Mouse (Mus musculus): ENCODE results near the gene Stard13. TPM values are rescaled to one million over a fixed set of nuclear protein-coding genes. Genes with fewer than 3 reads are reported as not detected.

Stard13 gene
- polyA plus RNA-seq, 1 experiment = 5.0 TPM

- WGBS = 56% methylated on average over 3 of the region's 3 CpGs
- no peak for DNase-seq (ENCODE audit: low read depth, low spot score)
Measured at GRCm38 (mm10) chr5:151076917-151077316, 156.7 kb downstream of the Stard13 start.

DNA sequence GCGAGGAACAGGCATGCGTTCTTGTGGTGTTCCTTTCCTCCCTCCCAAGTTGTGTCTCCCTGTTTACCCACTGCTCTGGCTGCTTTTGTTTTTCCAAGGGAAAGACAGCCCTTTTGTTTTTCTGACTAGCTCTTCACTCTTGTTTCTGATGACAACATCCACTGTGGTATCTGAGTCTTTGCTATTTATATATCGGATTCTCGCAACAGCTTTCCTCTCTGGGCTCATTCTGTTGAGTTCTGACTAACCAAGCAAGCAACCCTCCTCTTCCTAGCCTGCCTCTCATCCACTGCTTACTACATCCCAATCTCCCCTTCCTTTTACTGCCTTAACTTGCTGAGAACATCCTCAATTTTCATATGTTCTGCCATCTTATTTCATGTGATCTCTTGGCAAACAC lies 159.4 kb downstream of the Stard13 start:
- WGBS = 82% methylated on average over 4 of the region's 4 CpGs

DNA sequence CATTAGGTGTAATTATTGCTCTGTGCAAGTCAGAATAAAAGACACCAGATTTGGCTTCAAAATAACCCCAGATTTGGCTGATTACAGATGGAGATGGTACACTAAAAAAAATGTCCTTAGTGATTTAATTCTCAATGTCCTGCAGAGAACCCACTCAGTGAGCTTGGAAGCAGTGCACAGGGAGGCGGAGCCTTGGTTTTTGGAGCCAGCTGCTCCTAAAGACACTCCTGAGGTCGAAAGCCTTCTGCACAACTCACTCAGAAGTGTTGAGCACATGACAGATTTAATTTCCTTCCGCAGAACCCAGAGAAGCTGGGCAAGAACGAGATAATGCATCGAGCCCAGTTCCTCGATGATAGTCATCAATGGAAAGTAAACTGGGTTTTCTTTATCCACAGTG lies 162.2 kb downstream of the Stard13 start:
- WGBS = 68% methylated on average over 6 of the region's 6 CpGs
- no peak for DNase-seq (ENCODE audit: low read depth, low spot score)

More for the DNA sequence above, 159.4 kb downstream of the Stard13 start:
- DNase-seq (ENCODE audit: low read depth, low spot score) = no peak

DNA sequence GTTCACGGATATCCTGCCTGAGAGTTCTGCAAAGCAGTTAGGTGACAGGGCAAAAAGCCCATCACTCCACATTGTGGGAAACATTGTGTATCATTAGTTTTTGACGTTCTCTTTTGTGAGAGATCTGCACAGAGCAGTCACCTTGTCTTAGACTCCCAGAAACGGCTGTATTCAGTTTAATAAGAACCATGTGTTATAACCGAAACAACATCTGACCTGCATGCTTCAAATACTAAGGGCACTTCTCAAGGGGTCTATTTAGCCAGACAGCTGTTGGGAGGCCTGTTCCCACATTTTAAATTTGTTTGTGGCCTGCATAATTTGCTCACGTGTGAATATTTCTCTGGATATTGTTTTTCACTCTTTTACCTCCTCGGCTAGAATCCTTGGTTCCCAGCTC lies 162.7 kb downstream of the Stard13 start:
- 81% methylated on average over 6 of the region's 6 CpGs for WGBS
- no peak for DNase-seq (ENCODE audit: low read depth, low spot score)

DNA sequence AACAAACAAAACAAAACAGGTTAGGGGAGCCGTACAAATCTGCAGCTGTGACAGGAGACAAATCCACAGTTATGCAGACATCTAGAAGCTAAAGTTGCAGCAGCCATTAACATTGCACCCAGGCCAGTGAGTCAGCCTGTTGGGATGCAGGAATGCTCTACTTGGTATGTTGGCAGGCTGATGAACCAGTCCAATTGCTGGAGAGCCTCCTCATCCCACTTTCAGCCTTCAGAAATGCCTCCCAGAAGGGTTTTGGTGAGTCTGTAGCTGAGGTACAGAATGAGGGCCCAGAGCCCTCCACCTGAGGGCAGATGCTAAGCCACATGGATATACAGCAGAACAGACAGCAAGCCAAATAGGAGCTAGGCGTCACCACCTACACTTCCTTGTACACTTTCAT lies 164.1 kb downstream of the Stard13 start:
- no peak for DNase-seq (ENCODE audit: low read depth, low spot score)
- 67% methylated on average over 2 of the region's 2 CpGs for WGBS

DNA sequence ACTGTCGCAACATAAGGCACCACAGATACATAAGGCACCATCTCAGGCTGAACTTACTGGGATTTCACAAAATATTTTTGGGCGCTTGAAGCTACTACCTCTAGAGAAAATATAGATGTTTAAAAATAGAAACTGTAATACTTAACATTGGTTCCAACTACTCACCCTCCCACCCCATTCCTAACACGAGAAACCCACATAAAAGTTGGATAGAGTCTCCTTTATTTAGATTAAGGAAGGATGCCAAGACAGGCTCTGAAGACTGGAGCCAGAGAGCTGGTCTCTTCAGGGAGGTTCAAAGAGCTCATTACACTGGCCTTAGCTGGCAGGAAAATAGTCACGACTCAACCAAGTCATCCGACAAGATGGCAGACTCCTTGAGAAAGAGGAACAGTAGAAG lies 167.6 kb downstream of the Stard13 start:
- DNase-seq (ENCODE audit: low read depth, low spot score) = no peak
- whole genome bisulfite sequencing = 74% methylated on average over 5 of the region's 5 CpGs

- DNase-seq (ENCODE audit: low read depth, low spot score) = no peak
- 48% methylated on average over 1 of the region's 1 CpGs for WGBS
Measured at GRCm38 (mm10) chr5:151065228-151065627, 168.4 kb downstream of the Stard13 start.

DNA sequence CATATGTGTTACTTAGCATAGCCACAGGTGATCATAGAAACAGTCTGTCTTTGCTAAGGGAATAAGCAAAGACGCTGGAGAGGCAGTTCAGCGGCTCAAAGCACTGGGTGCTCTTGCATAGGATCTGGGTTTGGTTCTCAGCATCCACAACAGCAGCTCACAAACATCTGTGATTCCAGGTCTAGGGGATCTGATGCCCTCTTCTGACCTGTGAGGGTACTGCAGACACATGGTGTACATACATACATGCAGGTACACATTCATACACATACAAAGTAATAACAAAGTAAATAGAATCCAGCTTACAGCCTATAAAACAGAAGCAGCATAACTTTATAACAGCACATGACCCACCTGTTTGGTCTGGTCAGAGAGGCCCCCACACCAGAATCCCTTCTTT lies 171.7 kb downstream of the Stard13 start:
- WGBS = 92% methylated on average over 2 of the region's 2 CpGs
- DNase-seq (ENCODE audit: low read depth, low spot score) = no peak

- DNase-seq (ENCODE audit: low read depth, low spot score) = no peak
- WGBS = 68% methylated on average over 12 of the region's 12 CpGs
Measured at GRCm38 (mm10) chr5:151060476-151060875, 173.2 kb downstream of the Stard13 start.

- WGBS = 84% methylated on average over 5 of the region's 5 CpGs
- no peak for DNase-seq (ENCODE audit: low read depth, low spot score)
Measured at GRCm38 (mm10) chr5:151059772-151060171, 173.9 kb downstream of the Stard13 start.

DNA sequence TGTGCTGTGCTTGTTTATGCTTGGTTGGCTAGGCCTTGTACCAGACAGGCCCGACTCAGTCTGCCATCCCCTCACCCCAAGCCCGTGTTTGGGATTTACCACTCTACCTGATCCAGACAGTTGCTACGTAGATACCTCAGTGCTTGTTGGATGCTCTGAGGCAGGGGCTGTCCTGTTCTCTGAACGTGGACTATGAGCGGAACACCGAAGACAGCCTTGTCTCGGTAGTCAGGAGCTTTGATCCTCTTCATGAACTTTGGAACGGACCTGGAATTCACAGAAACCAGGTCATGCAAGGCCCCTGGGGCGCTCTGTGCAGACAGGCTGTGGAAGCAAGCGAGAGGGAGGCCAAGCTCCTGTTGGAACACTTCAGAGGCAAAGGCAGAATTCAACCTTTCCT lies 174.3 kb downstream of the Stard13 start:
- DNase-seq (ENCODE audit: low read depth, low spot score) = no peak
- WGBS = 89% methylated on average over 10 of the region's 10 CpGs

DNA sequence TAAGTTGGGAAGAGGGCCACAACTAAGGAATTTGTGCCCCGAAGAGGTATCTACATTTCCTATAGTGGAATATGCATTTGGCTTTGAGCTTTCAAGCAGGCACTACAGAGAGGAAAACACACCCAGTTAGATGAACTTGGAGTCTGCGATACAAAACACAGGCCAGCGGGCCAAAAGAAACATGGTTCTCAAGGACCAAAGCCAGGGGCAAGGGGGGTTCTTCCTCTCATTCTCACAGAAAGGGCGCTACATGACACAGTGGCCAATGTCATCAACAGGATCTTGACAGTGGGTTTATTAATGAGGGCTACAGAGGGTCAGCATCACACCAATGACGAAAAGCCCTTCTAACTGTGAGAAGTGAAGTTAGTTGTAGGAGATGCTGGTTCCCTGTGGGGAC lies 175.9 kb downstream of the Stard13 start:
- no peak for DNase-seq (ENCODE audit: low read depth, low spot score)
- WGBS = 93% methylated on average over 5 of the region's 5 CpGs

GRCm38 (mm10) chr5:151056920-151057294 lies 176.7 kb downstream of the Stard13 start:
- 63% methylated on average over 6 of the region's 6 CpGs for WGBS
- no peak for DNase-seq (ENCODE audit: low read depth, low spot score)

GRCm38 (mm10) chr5:151056255-151056919 lies 177.2 kb downstream of the Stard13 start:
- no peak for DNase-seq (ENCODE audit: low read depth, low spot score)
- WGBS = 86% methylated on average over 12 of the region's 12 CpGs

DNA sequence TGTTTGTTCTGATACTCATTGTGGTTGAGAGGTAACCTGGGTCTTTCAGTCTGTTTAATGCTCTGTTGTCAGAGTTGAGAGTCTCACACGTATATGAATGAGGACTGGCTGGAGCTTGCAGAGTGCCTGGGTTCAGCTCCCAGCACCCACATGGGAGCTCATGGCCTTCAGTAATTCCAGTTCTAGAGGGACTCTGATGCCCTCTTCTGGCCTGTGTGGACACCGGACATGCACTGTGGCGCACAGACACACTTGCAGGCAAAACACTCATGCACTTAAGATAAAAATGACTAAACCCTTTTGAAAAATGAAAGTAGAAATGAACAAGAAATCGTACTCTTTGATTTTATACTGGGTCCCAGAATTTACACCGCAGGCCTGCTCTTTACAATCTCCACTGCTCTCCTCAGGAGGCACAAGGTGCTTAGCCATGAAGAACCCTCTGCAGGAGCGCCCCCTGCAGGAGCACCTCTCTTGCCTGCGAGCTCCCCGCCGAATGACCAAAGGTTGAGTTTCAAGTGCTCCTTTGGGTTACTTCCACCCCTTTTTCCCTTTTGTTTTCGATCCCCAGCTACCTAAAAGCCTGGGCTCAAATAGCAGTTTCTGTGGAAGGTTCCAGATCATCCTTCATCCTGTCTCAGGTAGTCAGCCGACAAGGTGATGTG lies 178.1 kb downstream of the Stard13 start:
- DNase-seq (ENCODE audit: low read depth, low spot score) = no peak
- WGBS = 94% methylated on average over 11 of the region's 11 CpGs

- WGBS = 81% methylated on average over 4 of the region's 4 CpGs
- DNase-seq (ENCODE audit: low read depth, low spot score) = no peak
Measured at GRCm38 (mm10) chr5:151054743-151055114, 178.9 kb downstream of the Stard13 start.

- 58% methylated on average over 7 of the region's 7 CpGs for WGBS
Measured at GRCm38 (mm10) chr5:151054100-151054742, 179.4 kb downstream of the Stard13 start.

GRCm38 (mm10) chr5:151053190-151053589 lies 180.4 kb downstream of the Stard13 start:
- WGBS = 98% methylated on average over 5 of the region's 5 CpGs
- DNase-seq (ENCODE audit: low read depth, low spot score) = no peak

More at GRCm38 (mm10) chr5:151054100-151054742, 179.4 kb downstream of the Stard13 start:
- no peak for DNase-seq (ENCODE audit: low read depth, low spot score)

DNA sequence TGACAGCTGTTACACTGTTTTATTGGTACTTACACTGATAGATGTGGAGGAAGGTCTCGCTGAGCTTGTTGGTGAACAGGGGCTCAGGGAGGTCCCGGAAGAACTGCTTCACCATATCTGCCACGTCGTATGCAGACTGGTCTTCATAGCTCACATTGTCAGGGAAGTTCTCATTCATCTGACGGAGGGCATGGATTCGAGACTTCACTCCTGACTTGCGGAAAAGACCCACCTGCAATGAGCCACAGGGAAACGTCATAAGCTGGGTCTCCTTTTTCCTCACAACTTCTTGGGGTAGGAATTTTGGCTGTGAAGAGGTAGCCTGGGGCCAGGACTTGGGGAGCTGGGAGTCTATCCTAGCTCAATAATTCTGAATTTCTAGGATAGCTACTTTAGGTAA lies 181.3 kb downstream of the Stard13 start:
- DNase-seq (ENCODE audit: low read depth, low spot score) = no peak
- 94% methylated on average over 8 of the region's 8 CpGs for WGBS

DNA sequence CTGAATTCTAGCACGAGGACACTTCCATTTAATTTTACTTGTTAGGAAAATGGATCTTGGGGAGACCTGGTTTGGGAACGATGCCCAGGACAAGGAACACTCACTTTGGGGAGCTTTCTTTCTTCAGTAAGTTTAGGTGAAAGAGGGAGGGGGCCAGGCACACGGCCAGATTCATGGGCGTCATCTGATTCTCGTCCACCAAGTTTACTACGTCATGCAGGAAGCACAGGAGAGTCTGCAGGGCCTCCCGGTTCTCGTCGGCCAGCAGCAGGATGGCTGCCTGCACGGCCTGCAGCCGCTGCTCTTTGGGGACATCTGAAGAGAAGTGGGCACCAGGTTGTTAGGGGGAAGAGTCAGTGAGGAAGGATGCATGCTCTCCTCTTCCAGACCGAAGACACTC lies 186.1 kb downstream of the Stard13 start:
- WGBS = 60% methylated on average over 12 of the region's 12 CpGs
- no peak for DNase-seq (ENCODE audit: low read depth, low spot score)

DNA sequence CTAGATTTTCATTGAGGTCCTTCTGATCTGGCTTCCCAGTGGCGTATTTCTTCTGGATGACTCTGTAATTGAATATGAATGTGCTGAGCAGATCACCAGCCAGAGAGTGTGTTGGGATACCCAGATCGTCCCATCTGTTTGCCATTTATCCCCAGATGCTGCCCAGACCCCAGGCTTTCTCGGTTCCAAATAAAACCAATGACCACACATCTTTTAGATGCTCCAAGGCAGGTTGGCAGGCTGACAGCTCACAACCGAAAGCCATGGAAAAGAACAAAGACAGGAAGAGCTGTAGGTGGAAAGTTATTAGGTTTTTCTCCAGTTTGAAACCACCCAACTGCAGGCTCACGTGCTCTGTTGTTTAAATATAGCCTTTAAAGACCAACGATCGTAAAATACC lies 186.7 kb downstream of the Stard13 start:
- WGBS = 58% methylated on average over 7 of the region's 7 CpGs
- DNase-seq (ENCODE audit: low read depth, low spot score) = no peak

Data from large intestine, adult 2 months (tissue).